Mouse (Mus musculus): ENCODE results near the gene Grk5.
"Not testable (repeated sequence)": the region's sequence is repeated elsewhere in the genome, so short reads cannot be mapped to it uniquely, and the experiment has no call there.

Grk5 gene

DNA sequence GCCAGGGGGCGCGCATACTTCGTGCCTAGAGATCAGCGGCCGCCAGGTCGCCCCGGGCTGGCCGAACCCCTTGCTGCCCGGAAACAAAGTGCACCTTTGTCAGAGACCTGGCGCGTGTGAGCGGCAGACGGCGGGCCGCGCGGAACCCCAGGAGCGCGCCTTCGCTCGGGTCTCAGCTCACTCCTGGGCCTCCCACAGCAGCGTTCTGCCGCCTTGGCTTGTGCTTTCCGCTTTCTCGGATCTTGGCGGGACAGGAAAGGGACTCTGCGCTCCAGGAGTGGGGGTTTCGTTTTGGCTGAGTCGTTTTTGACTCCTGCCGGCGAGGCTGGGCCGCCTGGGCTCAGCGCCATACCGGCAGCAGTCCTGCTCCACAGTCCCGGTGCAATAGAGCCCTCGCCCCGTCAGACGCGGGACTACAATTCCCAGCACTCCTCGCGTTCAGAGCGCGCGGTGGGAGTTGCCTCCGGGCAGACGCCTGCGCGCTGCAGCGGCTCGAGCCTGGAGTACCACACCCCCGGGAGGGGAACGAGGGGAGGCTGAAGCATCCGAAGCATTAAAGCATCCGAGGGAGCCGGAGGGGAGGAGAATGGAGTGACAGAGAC, at the start of gene Grk5:
TSS of gene Grk5 (plus strand) at position 36 of the 602 bp plus-strand sequence.
- peak; percentile 93 to 96 for DNase-seq

DNA sequence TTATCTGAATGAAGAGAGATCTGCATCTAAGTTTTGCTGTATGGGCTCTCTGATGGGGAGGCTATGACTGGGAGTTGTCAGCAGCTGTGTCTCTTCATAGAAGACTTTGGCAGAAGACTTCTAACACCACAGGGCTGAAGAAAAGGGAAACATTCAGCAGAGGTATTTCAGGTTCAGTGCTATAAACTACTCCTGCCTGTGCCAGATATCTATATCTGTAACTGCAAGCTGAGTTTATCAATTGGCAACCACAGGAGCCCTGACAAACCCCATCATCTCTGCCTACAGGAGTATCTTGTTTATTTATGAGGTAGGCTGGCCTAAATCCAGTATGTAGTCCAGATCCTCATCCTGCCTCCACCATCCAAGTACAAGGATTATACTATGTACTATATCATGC, 46.2 kb upstream of the Grk5 start:
- no peak for DNase-seq

DNA sequence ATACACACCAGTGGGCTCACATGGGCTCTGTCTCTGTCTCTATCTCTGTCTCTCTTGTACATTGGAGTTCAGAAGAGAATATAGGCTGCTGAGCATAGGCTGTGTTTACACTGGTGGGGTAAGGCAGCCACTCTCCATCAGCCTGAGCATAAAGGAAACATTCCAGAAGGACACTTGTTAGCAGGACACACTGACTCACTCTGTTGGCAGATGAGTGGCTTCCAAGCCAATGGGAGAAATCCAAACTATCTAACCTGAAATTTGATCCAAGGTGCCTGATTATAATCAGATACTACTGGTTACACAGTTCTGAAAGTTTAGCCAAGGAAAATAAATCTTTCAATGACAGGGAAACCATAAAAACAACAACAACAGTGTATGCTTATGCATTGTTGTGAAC, 43.8 kb upstream of the Grk5 start:
- DNase-seq: no peak

DNA sequence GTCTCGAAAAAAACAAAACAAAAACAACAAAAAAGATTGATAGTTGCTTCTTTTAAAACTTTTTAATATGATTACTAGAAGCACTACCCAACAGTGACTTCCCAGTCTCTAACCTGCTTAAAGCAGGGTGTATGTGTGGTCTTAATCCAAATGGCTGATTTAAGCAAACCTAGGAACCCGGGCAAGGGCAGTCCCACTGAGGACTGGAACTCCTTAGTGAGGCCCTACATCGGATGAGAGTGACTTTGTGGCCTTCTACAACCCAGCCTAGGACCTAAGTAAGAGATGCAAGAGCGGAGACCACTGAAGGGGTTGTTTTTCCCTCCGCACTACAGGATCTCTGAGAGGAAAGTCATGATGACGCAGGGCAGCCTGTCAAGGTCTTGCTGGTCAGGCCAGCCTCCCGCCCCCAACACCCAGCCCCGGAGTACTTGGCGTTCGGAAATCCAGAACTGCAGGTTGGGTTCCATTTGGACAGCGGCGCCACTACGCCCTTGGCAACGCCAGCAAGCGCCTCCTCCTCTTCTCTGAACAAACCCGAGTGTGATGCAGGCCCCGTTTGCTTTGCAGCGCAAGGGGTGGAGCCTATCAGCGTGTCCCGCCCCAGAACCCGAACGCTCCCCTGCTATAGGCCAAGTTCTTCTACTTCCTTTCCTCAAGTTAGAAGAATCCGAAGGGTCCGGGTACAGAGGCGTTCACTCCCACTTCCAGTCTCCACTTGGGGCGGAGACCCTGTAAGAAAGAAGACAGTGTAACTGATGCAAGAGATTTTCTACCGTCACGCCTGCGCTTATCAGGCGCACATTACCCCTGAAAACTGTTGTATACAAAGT, 28.5 kb upstream of the Grk5 start, which contains the start of gene Sfxn4:
TSS of gene Sfxn4 (minus strand) at position 612 of the 833 bp plus-strand sequence.
- DNase-seq: peak; percentile 96

- DNase-seq: not testable (repeated sequence)
Measured at GRCm38 (mm10) chr19:60866169-60866568, 23.4 kb upstream of the Grk5 start.

DNA sequence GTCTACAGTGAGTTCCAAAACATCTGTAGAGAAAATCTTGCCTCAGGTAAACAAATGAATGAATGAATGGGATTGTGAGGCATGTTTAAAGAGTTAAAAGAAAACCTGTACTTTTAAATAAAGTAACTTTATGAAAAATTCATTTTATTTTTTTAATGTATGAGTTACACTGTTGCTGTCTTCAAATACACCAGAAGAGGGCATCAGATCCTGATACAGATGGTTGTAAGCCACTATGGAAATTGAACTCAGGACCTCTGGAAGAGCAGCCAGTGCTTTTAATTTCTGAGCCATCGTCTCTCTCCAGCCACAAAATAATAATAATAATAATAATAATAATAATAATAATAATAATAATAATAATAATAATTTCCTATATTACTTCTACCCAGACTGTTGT, 19.1 kb upstream of the Grk5 start:
- DNase-seq: no peak

DNA sequence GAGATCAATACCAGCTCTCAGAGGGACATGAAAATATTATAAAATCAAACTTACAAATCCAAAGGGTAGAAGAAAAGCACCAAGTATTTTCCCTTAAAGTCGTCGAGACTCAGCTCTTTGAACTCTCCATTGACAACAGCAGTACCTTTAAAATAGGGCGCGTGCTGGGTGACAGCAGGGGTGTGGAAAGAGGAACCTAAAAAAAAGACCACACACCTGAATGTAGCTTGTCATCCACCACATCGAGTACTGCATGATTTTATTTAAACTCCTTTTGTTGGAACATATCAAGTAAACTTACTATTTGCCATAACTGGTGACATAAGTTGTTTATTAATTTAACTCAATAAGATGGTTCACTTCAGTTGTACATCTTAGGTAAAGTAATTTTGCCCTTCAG, 18.2 kb upstream of the Grk5 start:
- DNase-seq: no peak

- no peak for DNase-seq
Measured at GRCm38 (mm10) chr19:60872272-60872671, 17.3 kb upstream of the Grk5 start.

GRCm38 (mm10) chr19:60873501-60873900, 16.0 kb upstream of the Grk5 start:
- peak; percentile 19 to 28 for DNase-seq

- DNase-seq: peak; percentile 97 to 98
Measured at GRCm38 (mm10) chr19:60874064-60874694, 15.4 kb upstream of the Grk5 start, which contains the start of gene Prdx3. Gene Prdx3 (minus strand): TSS chr19:60874556.

DNA sequence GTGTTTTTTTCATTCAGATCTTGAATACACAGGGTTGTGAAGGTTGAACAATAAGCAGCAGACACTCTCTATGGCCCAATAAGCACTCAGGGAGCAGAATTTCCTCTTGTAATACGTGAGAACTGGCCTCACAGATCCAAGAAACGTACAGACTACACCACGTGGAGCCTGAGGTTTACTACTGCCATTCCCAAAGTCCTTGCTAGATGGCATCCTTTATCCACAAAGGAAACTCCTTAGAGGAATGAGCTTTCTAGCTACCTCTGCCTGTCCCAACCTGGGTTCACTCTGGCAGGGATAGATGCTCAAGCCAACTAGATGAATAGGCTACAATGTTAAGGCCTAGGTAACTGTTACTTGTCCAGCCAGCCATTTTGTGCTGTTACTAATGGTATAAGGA, 6.4 kb upstream of the Grk5 start:
- peak; percentile 52 to 57 for DNase-seq

GRCm38 (mm10) chr19:60887637-60888036, 1.9 kb upstream of the Grk5 start:
- DNase-seq: no peak

DNA sequence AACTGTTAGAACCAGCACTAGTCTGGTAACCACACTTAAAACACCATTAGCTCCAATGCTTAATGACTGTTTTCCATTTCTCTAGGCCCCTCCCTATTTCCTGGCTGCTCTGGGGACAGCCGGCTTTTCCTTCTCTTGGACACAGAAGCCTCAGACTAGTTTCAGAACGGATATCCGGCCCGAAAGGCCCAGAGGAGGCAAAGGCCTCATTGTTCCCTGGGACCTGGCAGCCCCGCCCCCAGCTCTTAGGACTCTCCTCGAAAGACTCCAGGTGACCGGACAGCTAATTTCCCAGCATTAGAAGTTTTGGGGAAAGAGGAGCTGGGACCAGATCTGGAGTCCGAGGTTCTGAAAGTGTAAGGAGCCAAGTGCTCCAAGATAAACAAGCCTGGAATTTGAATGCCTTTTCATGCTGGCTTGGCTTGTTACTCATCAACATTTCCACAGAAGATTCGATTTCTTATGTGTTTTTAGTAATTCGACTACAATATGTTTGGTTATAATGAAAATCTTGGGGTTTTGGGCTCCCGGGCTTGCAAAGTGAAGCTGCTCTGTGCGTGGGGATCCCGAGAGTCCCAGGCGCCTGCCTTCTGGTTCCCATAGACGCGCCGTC, 342 bp upstream of the Grk5 start:
- DNase-seq: peak; percentile 80 to 83

GRCm38 (mm10) chr19:60890391-60891122, 1.0 kb downstream of the Grk5 start:
- peak in 1 of 2 experiments; percentile 33 for DNase-seq

GRCm38 (mm10) chr19:60891123-60891470, 1.5 kb downstream of the Grk5 start:
- no peak for DNase-seq

DNA sequence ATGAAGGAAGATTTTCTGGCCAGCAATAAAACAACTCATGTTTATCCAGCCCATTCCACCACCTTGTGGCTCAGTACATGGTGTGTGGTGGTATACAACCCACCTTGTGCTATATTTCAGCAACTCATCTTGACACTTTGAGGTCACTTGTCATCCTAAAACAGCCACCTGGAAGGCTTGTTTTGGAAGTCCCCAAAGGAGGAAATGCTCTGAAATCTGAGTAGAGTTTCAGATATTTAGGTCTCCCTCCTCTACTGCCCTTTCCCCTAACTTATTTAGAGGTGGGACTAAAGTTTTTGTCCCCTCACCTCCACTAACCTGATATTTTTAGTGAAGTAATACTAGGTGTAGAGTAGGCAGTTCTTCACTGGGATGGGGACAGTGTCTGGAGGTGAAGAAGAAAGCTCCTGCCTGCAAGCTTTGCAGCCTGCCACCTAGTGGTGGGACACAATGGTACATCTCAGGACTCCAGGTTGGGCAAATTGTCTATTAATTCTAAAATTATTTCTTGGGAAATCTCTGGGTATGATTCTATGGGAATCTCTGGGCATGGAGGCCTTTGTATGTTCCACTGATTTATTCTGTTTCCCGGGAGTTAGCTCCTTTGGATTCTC, 2.5 kb downstream of the Grk5 start:
- peak; percentile 46 to 74 for DNase-seq

DNA sequence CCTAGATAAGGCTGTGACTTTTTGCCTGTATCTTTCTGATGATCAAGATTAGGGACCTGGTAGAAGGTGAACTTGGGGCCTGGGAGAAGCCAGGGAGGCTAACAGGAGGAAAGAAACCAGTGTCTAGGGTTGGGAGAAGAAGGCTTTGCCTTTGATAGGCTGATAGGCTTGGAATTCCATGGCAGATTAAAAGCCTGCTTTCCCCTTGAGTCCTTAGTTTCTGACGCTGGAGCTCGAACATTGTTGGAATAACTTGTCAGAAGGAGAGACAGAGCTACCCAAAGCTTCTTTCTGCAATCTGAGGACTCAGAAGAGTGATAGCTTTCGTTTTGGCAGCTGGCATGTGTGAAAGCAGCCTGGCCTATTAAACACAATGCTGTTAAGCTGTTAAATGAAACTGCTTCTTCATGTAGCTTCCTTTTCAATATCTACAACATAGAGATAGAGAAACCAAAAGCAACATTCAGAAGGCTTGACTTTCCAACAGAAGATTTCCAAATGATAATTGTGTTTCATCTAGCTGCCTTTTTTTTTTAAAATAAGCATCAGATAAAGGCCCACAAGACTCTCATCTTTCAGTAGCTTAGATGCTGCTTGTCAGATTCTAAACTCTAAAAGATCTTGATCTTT, 5.8 kb downstream of the Grk5 start:
- no peak for DNase-seq

DNA sequence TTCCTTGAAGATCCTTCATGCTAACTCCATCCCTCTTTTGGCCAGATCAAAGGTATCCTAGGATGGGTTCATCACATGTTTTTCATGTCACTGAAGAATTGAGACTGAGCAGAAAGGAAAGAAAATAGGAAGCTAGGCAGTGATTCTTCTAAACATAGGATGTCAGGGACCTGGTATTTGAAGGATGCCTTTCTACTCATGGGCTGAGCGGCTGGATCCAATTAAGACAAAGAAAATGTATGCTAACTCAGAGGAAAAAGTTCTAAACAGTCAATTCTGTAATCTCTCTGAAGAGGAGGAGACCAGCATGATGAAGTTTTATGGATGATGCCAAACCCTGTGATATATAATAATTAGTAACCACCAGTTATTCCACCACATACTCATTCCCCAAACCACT, 13.6 kb downstream of the Grk5 start:
- DNase-seq: no peak

- DNase-seq: no peak
Measured at GRCm38 (mm10) chr19:60903971-60904370, 14.4 kb downstream of the Grk5 start.

GRCm38 (mm10) chr19:60905477-60905876, 15.9 kb downstream of the Grk5 start:
- no peak for DNase-seq

DNA sequence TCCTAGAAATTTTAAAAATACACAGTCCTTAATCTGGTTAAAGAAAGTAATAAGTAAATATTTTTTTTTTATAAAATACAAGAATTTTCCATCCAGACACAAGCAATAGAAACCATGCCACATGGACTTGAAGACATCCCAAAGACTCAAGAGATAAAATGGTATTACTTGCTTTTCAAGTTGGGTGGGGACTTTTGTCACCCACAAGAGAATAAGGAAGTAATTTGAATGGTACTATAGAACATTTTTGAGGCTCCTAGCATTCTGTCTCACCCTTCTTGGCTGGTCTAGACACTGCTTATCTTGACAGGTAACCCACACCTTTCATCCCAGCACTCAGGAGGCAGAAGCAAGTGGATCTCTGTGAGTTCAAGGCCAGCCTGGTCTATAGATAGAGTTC, 20.8 kb downstream of the Grk5 start:
- no peak for DNase-seq

DNA sequence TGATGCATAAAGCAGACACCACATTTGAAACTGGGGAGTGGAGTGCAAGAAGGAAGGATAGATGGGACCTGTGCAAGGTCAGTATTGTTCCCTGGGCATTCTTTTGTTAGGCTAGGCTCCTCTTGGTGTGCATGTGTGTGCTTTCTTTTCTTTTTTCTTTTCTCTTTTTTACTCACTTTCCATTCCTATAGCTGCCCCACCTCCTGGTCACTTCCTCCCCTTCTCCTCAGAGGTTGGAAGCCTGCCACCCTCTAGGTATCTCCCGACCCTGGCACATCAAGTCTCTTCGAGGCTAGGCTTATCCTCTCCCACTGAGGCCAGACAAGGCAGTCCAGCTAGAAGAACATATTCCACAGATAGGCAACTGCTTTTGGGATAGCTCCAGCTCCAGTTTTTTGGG, 22.1 kb downstream of the Grk5 start:
- no peak for DNase-seq

All from kidney, adult 8-10 months (tissue).